Mouse (Mus musculus) natural killer cell, adult 2 months (primary cell): ENCODE measurements around the gene Chit1.

Experiments used
- DNase-seq, 2 experiments: peaks; one replicate each; pipeline ENCODE4 v3.0.0; 2022; ENCODE audit warnings: low spot score in 2 of 2

Gene Chit1

GRCm38 (mm10) chr1:134184089-134184488 lies 73.0 kb downstream of the Chit1 start:
- no peak for DNase-seq

GRCm38 (mm10) chr1:134188217-134188616 lies 77.2 kb downstream of the Chit1 start:
- no peak for DNase-seq

- DNase-seq, result peak in 1 of 2 experiments; percentile 24
Observed at GRCm38 (mm10) chr1:134188989-134189729, 78.1 kb downstream of the Chit1 start.

GRCm38 (mm10) chr1:134191192-134191591 lies 80.2 kb downstream of the Chit1 start:
- no peak for DNase-seq

GRCm38 (mm10) chr1:134192024-134192423 lies 81.0 kb downstream of the Chit1 start:
- DNase-seq, result no peak

GRCm38 (mm10) chr1:134193126-134193525 lies 82.1 kb downstream of the Chit1 start, which contains the start of gene Mybph:
Gene Mybph, plus strand, starts transcription at chr1:134193448.
- no peak for DNase-seq

- DNase-seq, result no peak
Observed at GRCm38 (mm10) chr1:134193674-134194197, 82.7 kb downstream of the Chit1 start.

GRCm38 (mm10) chr1:134194298-134195022 lies 83.4 kb downstream of the Chit1 start:
- no peak for DNase-seq

- DNase-seq, result no peak
Observed at GRCm38 (mm10) chr1:134195117-134195516, 84.1 kb downstream of the Chit1 start.

- DNase-seq, result no peak
Observed at GRCm38 (mm10) chr1:134195571-134195970, 84.5 kb downstream of the Chit1 start.

- DNase-seq, result no peak
Observed at GRCm38 (mm10) chr1:134195979-134196378, 84.9 kb downstream of the Chit1 start.

- DNase-seq, result peak; percentile 4 to 83
Observed at GRCm38 (mm10) chr1:134196386-134196785, 85.3 kb downstream of the Chit1 start.

- DNase-seq, result no peak
Observed at GRCm38 (mm10) chr1:134197325-134197982, 86.4 kb downstream of the Chit1 start.

GRCm38 (mm10) chr1:134198197-134198995 lies 87.4 kb downstream of the Chit1 start:
- no peak for DNase-seq

- no peak for DNase-seq
Observed at GRCm38 (mm10) chr1:134200481-134200880, 89.4 kb downstream of the Chit1 start.
